Mouse (Mus musculus) lung, postnatal 0 days (tissue): Measurements from ENCODE around the gene Dnajb6.

Source experiments
- CTCF ChIP-seq: IDR thresholded peaks from 2 replicates; pipeline ENCODE4 v1.5.1; 2016; ENCODE audit warnings: antibody characterized with exemption, mild to moderate bottlenecking
- EP300 ChIP-seq: IDR thresholded peaks from 2 replicates; pipeline ENCODE4 v1.6.1; 2016; ENCODE audit warnings: antibody characterized with exemption, mild to moderate bottlenecking, control low read depth

GRCm38 (mm10) chr5:29734831-29735510 lies 517 bp upstream of the Dnajb6 start:
- no peak for TF ChIP-seq CTCF
- no peak for TF ChIP-seq EP300
